Mouse (Mus musculus) layer of hippocampus, postnatal 14 days (tissue): Measurements from ENCODE around the gene Phf21a. TPM values are rescaled to one million over a fixed set of nuclear protein-coding genes. Genes with fewer than 3 reads are reported as not detected.
"Not testable (repeated sequence)": the region's sequence is repeated elsewhere in the genome, so short reads cannot be mapped to it uniquely, and the experiment has no call there.

Experiments used
- DNase-seq, 2 experiments: peaks; one replicate each; pipeline ENCODE4 v3.0.0; 2021 to 2022; ENCODE audit warnings: low spot score in 2 of 2, mixed read lengths in 1 of 2
- total RNA-seq, 2 experiments: library from RNA; stranded (reverse); gene quantifications; 2 replicates each; pipeline ENCODE4 v1.2.3; 2021

The Phf21a gene
- total RNA-seq, 2 experiments from 2014 or later: 81.7 to 90.1 TPM

GRCm38 (mm10) chr2:92076086-92076692 lies 16.7 kb upstream of the Phf21a start:
- no peak for DNase-seq

- no peak for DNase-seq
These were observed 10.7 kb upstream of the Phf21a start for GRCm38 (mm10) chr2:92082196-92082595.

GRCm38 (mm10) chr2:92085721-92086120 lies 7.2 kb upstream of the Phf21a start:
- DNase-seq: no peak

GRCm38 (mm10) chr2:92087065-92087464 lies 5.9 kb upstream of the Phf21a start:
- DNase-seq: no peak

- no peak for DNase-seq
These were observed 3.1 kb upstream of the Phf21a start for GRCm38 (mm10) chr2:92089782-92090181.

GRCm38 (mm10) chr2:92093503-92093902 lies 586 bp downstream of the Phf21a start:
- DNase-seq: not testable (repeated sequence)

- no peak for DNase-seq
These were observed 1.2 kb downstream of the Phf21a start for GRCm38 (mm10) chr2:92094078-92094477.

- no peak for DNase-seq
These were observed 7.9 kb downstream of the Phf21a start for GRCm38 (mm10) chr2:92100768-92101167.

GRCm38 (mm10) chr2:92124523-92124922 lies 31.6 kb downstream of the Phf21a start:
- DNase-seq: no peak

GRCm38 (mm10) chr2:92125330-92125729 lies 32.4 kb downstream of the Phf21a start:
- no peak for DNase-seq

- no peak for DNase-seq
These were observed 37.2 kb downstream of the Phf21a start for GRCm38 (mm10) chr2:92130071-92130470.

- no peak for DNase-seq
These were observed 45.8 kb downstream of the Phf21a start for GRCm38 (mm10) chr2:92138736-92139135.

GRCm38 (mm10) chr2:92139365-92139764 lies 46.4 kb downstream of the Phf21a start:
- DNase-seq: no peak

- no peak for DNase-seq
These were observed 47.5 kb downstream of the Phf21a start for GRCm38 (mm10) chr2:92140383-92140782.

GRCm38 (mm10) chr2:92141073-92141472 lies 48.2 kb downstream of the Phf21a start:
- no peak for DNase-seq

GRCm38 (mm10) chr2:92143932-92144331 lies 51.0 kb downstream of the Phf21a start:
- DNase-seq: no peak

GRCm38 (mm10) chr2:92147925-92148750 lies 55.2 kb downstream of the Phf21a start:
- not testable (repeated sequence) for DNase-seq

- DNase-seq: no peak
These were observed 71.4 kb downstream of the Phf21a start for GRCm38 (mm10) chr2:92164291-92164690.

- no peak for DNase-seq
These were observed 74.0 kb downstream of the Phf21a start for GRCm38 (mm10) chr2:92166950-92167349.

- no peak for DNase-seq
These were observed 78.2 kb downstream of the Phf21a start for GRCm38 (mm10) chr2:92171046-92171643.

GRCm38 (mm10) chr2:92172300-92172699 lies 79.4 kb downstream of the Phf21a start:
- DNase-seq: no peak

- no peak for DNase-seq
These were observed 80.3 kb downstream of the Phf21a start for GRCm38 (mm10) chr2:92173186-92173585.
